Comparison of ENCODE assay signal across 14 mouse cellular contexts in genomic region chr15:101420903-101421302, GRCm38 (mm10). TPM values are rescaled to one million over a fixed set of nuclear protein-coding genes. Genes with fewer than 3 reads are reported as not detected.
DNase-seq lines count a peak whose midpoint lies in the region; ATAC-seq and TF ChIP-seq lines count a peak whose summit lies in the region.
"Had no signal": no experiment of that assay in that cellular context is flagged by ENCODE, and none has a peak within 500 bp of the region (broad histone marks: within the 10 kb centered on the region; RNA-seq: fewer than 3 reads in every experiment).

No protein-coding gene starts in this region.

- no peak for ATAC-seq in embryonic facial prominence, embryonic 11.5 days (replicated peaks; ENCODE audit: insufficient number of reproducible peaks, low FRiP score, low TSS enrichment, low read depth)
- no peak for ATAC-seq in kidney, postnatal 0 days (replicated peaks; ENCODE audit: low FRiP score, low read depth)
- ATAC-seq in midbrain, embryonic 11.5 days (ENCODE audit: low FRiP score): no peak

- H3K9me3 ChIP-seq in embryonic facial prominence, embryonic 11.5 days (replicated peaks; ENCODE audit: control insufficient read depth, low read length): no peaks in the 10 kb centered on the region
- H3K9me3 ChIP-seq in embryonic facial prominence, embryonic 10.5 days: no peaks in the 10 kb centered on the region
- no peaks in the 10 kb centered on the region for H3K9me3 ChIP-seq in kidney, postnatal 0 days (replicated peaks; ENCODE audit: low read length)
- no peaks in the 10 kb centered on the region for H3K9me3 ChIP-seq in midbrain, embryonic 11.5 days (ENCODE audit: control insufficient read depth, low read length)
- H3K9me3 ChIP-seq: limb, embryonic 12.5 days had no signal

- no peak overlapping the region for H3K9ac ChIP-seq in embryonic facial prominence, embryonic 11.5 days (replicated peaks; ENCODE audit: low read length)
- no peak overlapping the region for H3K9ac ChIP-seq in kidney, postnatal 0 days (ENCODE audit: low read depth, low read length)
- H3K9ac ChIP-seq in midbrain, embryonic 11.5 days (ENCODE audit: low read length): no peak overlapping the region
- H3K9ac ChIP-seq: limb, embryonic 12.5 days had no signal

- DNase-seq in embryonic facial prominence, embryonic 11.5 days (ENCODE audit: low spot score): peak; percentile 40
- no peak for DNase-seq in embryonic facial prominence, embryonic 10.5 days (ENCODE audit: low spot score)
- DNase-seq in kidney, postnatal 0 days (ENCODE audit: low spot score): peak; percentile 73
- DNase-seq in kidney, adult 18-20 months: no peak
- peak; percentile 67 for DNase-seq in lung, postnatal 10 days
- DNase-seq in lung, adult 18-20 months: no peak
- DNase-seq in lung, postnatal 36 days: peak; percentile 46
- no peak for DNase-seq in midbrain, embryonic 11.5 days (ENCODE audit: low spot score, missing footprints)
- DNase-seq: cerebellum, postnatal 36 days; gastrocnemius, postnatal 14 days; thymus, postnatal 25 days had no signal

- no peak overlapping the region for H3K27ac ChIP-seq in embryonic facial prominence, embryonic 11.5 days (replicated peaks; ENCODE audit: low read depth, low read length)
- no peak overlapping the region for H3K27ac ChIP-seq in embryonic facial prominence, embryonic 10.5 days (replicated peaks)
- no peak overlapping the region for H3K27ac ChIP-seq in kidney, postnatal 0 days
- H3K27ac ChIP-seq in midbrain, embryonic 11.5 days (ENCODE audit: low read depth, low read length): no peak overlapping the region
- H3K27ac ChIP-seq: limb, embryonic 12.5 days had no signal

- WGBS in embryonic facial prominence, embryonic 11.5 days: 57% methylated on average over 6 of the region's 6 CpGs
- WGBS in embryonic facial prominence, embryonic 10.5 days: 59% methylated on average over 6 of the region's 6 CpGs
- WGBS in kidney, postnatal 0 days: 26% methylated on average over 4 of the region's 6 CpGs
- WGBS in midbrain, embryonic 11.5 days: 60% methylated on average over 6 of the region's 6 CpGs

- peak; percentile 72 for TF ChIP-seq CTCF in kidney, postnatal 0 days (IDR thresholded peaks at IDR 0.05; ENCODE audit: low read depth)

- H3K4me2 ChIP-seq in embryonic facial prominence, embryonic 11.5 days (ENCODE audit: low read depth, low read length): no peak overlapping the region
- no peak overlapping the region for H3K4me2 ChIP-seq in kidney, postnatal 0 days (ENCODE audit: low read length)
- no peak overlapping the region for H3K4me2 ChIP-seq in midbrain, embryonic 11.5 days
- H3K4me2 ChIP-seq: limb, embryonic 12.5 days had no signal

- no peaks in the 10 kb centered on the region for H3K36me3 ChIP-seq in embryonic facial prominence, embryonic 11.5 days (replicated peaks; ENCODE audit: control insufficient read depth, insufficient read depth, low read depth, low read length)
- no peaks in the 10 kb centered on the region for H3K36me3 ChIP-seq in embryonic facial prominence, embryonic 10.5 days (replicated peaks)
- no peaks in the 10 kb centered on the region for H3K36me3 ChIP-seq in kidney, postnatal 0 days (ENCODE audit: insufficient read depth, low read length)
- no peaks in the 10 kb centered on the region for H3K36me3 ChIP-seq in midbrain, embryonic 11.5 days (ENCODE audit: control insufficient read depth, insufficient read depth, low read length)
- H3K36me3 ChIP-seq: limb, embryonic 12.5 days had no signal

- no peaks in the 10 kb centered on the region for H3K4me1 ChIP-seq in embryonic facial prominence, embryonic 11.5 days (ENCODE audit: control insufficient read depth, insufficient read depth, low read length)
- peaks cover 5% of the 10 kb centered on the region; the same call in 1 of the 2 replicates for H3K4me1 ChIP-seq in embryonic facial prominence, embryonic 10.5 days
- H3K4me1 ChIP-seq in kidney, postnatal 0 days (replicated peaks; ENCODE audit: insufficient read depth, low read length): no peaks in the 10 kb centered on the region
- H3K4me1 ChIP-seq in midbrain, embryonic 11.5 days (ENCODE audit: control insufficient read depth, insufficient read depth, low read length): no peaks in the 10 kb centered on the region

- H3K4me3 ChIP-seq in embryonic facial prominence, embryonic 11.5 days (ENCODE audit: low read depth, low read length): no peak overlapping the region
- no peak overlapping the region for H3K4me3 ChIP-seq in embryonic facial prominence, embryonic 10.5 days
- H3K4me3 ChIP-seq in kidney, postnatal 0 days (replicated peaks; ENCODE audit: low read depth, low read length): no peak overlapping the region
- no peak overlapping the region for H3K4me3 ChIP-seq in midbrain, embryonic 11.5 days (ENCODE audit: low read depth, low read length)
- H3K4me3 ChIP-seq: limb, embryonic 12.5 days had no signal

- H3K27me3 ChIP-seq in embryonic facial prominence, embryonic 11.5 days (ENCODE audit: control insufficient read depth, insufficient read depth, low read length): no peaks in the 10 kb centered on the region
- H3K27me3 ChIP-seq in embryonic facial prominence, embryonic 10.5 days (replicated peaks; ENCODE audit: low read depth, poor library complexity, severe bottlenecking): no peaks in the 10 kb centered on the region
- no peaks in the 10 kb centered on the region for H3K27me3 ChIP-seq in kidney, postnatal 0 days (ENCODE audit: insufficient read depth, low read length)
- H3K27me3 ChIP-seq in midbrain, embryonic 11.5 days (ENCODE audit: control insufficient read depth, insufficient read depth, low read length): no peaks in the 10 kb centered on the region

RNA-seq across cellular contexts. Expression of gene Krt7, which starts 10.1 kb away (rescaled TPM):
- 9.4 and 11.2 TPM in 2 replicates for polyA plus RNA-seq in embryonic facial prominence, embryonic 11.5 days (2014; fragmentation: Nextera tagmentation; extraction: Ambion mirVana)
- polyA plus RNA-seq in embryonic facial prominence, embryonic 10.5 days (2016; fragmentation: Nextera tagmentation; extraction: Ambion mirVana): 16.2 and 17.4 TPM in 2 replicates
- 226 and 229 TPM in 2 replicates for polyA plus RNA-seq in kidney, postnatal 0 days (2015; fragmentation: Nextera tagmentation; extraction: Ambion mirVana)
- 4.2 and 7.2 TPM in 2 replicates for polyA plus RNA-seq in midbrain, embryonic 11.5 days (2014; fragmentation: Nextera tagmentation; extraction: Ambion mirVana)

RNA-seq across cellular contexts. Expression of gene Krt87, which starts 17.7 kb away (rescaled TPM):
- 0.27 TPM in 1 of 2 replicates, not detected in the other for polyA plus RNA-seq in embryonic facial prominence, embryonic 11.5 days (2014; fragmentation: Nextera tagmentation; extraction: Ambion mirVana)
- 0.12 TPM in 1 of 2 replicates, not detected in the other for polyA plus RNA-seq in embryonic facial prominence, embryonic 10.5 days (2016; fragmentation: Nextera tagmentation; extraction: Ambion mirVana)
- 0.05 TPM in 1 of 2 replicates, not detected in the other for polyA plus RNA-seq in kidney, postnatal 0 days (2015; fragmentation: Nextera tagmentation; extraction: Ambion mirVana)
- 0.07 and 0.16 TPM in 2 replicates for polyA plus RNA-seq in midbrain, embryonic 11.5 days (2014; fragmentation: Nextera tagmentation; extraction: Ambion mirVana)
- polyA plus RNA-seq: C2C12 had no signal

RNA-seq across cellular contexts. Expression of gene Krt88, which starts 26.6 kb away (rescaled TPM):
- polyA plus RNA-seq in embryonic facial prominence, embryonic 11.5 days (2014; fragmentation: Nextera tagmentation; extraction: Ambion mirVana): not detected in 2 replicates
- not detected in 2 replicates for polyA plus RNA-seq in embryonic facial prominence, embryonic 10.5 days (2016; fragmentation: Nextera tagmentation; extraction: Ambion mirVana)
- 0.13 TPM in 1 of 2 replicates, not detected in the other for polyA plus RNA-seq in kidney, postnatal 0 days (2015; fragmentation: Nextera tagmentation; extraction: Ambion mirVana)
- polyA plus RNA-seq in midbrain, embryonic 11.5 days (2014; fragmentation: Nextera tagmentation; extraction: Ambion mirVana): not detected in 2 replicates
- polyA plus RNA-seq: C2C12; kidney, embryonic 16.5 days; limb, embryonic 12.5 days had no signal

RNA-seq across cellular contexts. Expression of gene Krt81, which starts 42.6 kb away (rescaled TPM):
- not detected in 2 replicates for polyA plus RNA-seq in embryonic facial prominence, embryonic 11.5 days (2014; fragmentation: Nextera tagmentation; extraction: Ambion mirVana)
- not detected in 2 replicates for polyA plus RNA-seq in embryonic facial prominence, embryonic 10.5 days (2016; fragmentation: Nextera tagmentation; extraction: Ambion mirVana)
- not detected in 2 replicates for polyA plus RNA-seq in kidney, postnatal 0 days (2015; fragmentation: Nextera tagmentation; extraction: Ambion mirVana)
- not detected in 2 replicates for polyA plus RNA-seq in midbrain, embryonic 11.5 days (2014; fragmentation: Nextera tagmentation; extraction: Ambion mirVana)
- polyA plus RNA-seq: C2C12; kidney, embryonic 16.5 days; limb, embryonic 12.5 days had no signal

RNA-seq across cellular contexts. Expression of gene Krt80, which starts 50.9 kb away (rescaled TPM):
- 0.31 TPM in 1 of 2 replicates, not detected in the other for polyA plus RNA-seq in embryonic facial prominence, embryonic 11.5 days (2014; fragmentation: Nextera tagmentation; extraction: Ambion mirVana)
- polyA plus RNA-seq in embryonic facial prominence, embryonic 10.5 days (2016; fragmentation: Nextera tagmentation; extraction: Ambion mirVana): 0.04 and 0.16 TPM in 2 replicates
- 1.9 and 2.2 TPM in 2 replicates for polyA plus RNA-seq in kidney, postnatal 0 days (2015; fragmentation: Nextera tagmentation; extraction: Ambion mirVana)
- polyA plus RNA-seq in midbrain, embryonic 11.5 days (2014; fragmentation: Nextera tagmentation; extraction: Ambion mirVana): not detected in 2 replicates

Comparison
In these comparisons a context has a peak if more than half of its experiments do, and no peak if none do; other contexts are left out.
1. DNase-seq: peak in embryonic facial prominence, embryonic 11.5 days (single experiment), kidney, postnatal 0 days (single experiment), lung, postnatal 10 days (single experiment) and lung, postnatal 36 days (single experiment); none in embryonic facial prominence, embryonic 10.5 days (single experiment), kidney, adult 18-20 months (single experiment), lung, adult 18-20 months (0 of 2) and midbrain, embryonic 11.5 days (single experiment).
2. RNA of gene Krt7, which starts 10.1 kb away (polyA plus RNA-seq): 226 to 229 TPM in kidney, postnatal 0 days; 16.2 to 17.4 TPM in embryonic facial prominence, embryonic 10.5 days, 9.4 to 11.2 TPM in embryonic facial prominence, embryonic 11.5 days and 4.2 to 7.2 TPM in midbrain, embryonic 11.5 days; every median in the first group is over 10 times any median in the second.